Mouse (Mus musculus) heart, adult 9 months (tissue): ENCODE results near the gene Tmem252.
"Not testable (repeated sequence)": the region's sequence is repeated elsewhere in the genome, so short reads cannot be mapped to it uniquely, and the experiment has no call there.

Source experiments
- DNase-seq, 2 experiments: peaks; one replicate each; pipeline ENCODE4 v3.0.0; 2022; ENCODE audit warnings: low spot score in 2 of 2

Tmem252 gene

DNA sequence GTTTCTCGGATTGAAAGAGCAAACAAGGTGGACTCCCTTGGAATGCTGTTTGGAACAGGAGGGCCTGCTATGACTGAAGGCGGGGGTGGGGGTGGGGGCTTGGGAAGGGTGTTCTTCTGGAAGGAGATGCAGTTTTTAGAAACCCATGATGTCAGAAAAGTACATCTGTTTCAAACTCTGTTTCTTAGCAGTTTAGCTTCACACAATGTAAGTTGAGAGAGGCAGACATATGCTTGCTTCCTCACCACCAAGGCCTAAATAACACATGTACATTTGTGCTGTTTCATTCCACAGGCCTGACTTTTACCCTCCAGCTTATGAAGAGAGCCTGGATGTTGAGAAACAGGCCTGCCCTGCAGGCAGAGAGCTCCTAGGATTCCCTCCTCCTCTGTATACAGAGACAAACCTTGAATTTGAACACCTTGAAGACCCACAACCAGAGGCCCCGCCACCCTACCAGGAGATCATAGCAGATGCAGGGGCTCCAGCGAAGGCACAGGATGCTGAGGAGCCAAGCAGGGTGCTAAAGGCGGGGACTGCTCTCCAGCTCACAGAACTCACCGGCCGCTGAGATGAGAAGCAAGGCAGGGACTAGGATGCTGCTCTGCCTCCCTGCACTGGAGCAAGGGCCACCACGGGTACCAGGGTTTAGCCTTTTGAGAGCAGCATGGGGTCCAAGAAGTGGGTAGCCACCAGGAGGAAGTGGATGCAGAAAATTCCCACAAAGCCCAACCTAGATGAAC is 3.6 kb downstream of the Tmem252 start:
- DNase-seq: no peak

- DNase-seq: peak; percentile 39 to 72
These were observed 9.4 kb downstream of the Tmem252 start for GRCm38 (mm10) chr19:24683016-24683720.

GRCm38 (mm10) chr19:24686411-24686810 is 12.6 kb downstream of the Tmem252 start:
- DNase-seq: no peak

DNA sequence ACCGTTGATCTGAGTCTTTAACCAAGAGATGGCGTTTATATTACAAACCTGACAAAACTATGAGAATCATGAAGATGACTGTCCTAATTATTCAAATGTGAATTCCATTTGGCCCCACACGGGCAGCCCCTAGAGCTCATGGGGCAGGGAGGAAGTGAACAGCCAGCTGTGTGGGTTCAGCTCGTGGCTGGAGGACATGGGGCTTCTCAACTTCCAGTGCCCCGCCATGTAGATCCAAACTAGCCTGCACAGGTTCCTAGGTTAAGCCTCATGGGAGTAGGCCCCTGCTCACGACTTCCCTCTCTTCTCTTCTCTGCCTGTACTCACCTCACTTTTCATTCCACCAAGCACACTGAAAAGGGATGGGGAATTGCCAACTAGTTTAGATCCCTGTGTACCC is 14.5 kb downstream of the Tmem252 start:
- no peak for DNase-seq

DNA sequence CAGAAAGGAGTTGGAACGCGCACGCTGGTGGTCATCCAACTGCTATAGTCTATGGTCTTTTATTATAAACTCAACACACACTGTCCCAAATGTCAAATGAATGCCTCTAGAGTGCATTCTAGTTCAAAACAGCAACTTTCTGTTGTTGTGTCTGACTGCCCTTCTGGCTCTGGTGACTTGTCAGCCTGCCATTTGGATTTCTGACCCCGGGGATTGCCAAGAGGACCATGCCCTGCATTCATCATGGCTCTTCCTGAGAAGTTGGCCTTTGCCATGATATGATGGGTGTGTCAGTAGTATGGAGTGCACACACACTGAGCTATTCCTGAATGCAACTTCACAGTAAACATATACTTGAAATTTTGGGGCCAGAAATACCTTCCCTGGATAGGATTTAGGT is 15.7 kb downstream of the Tmem252 start:
- DNase-seq: no peak

GRCm38 (mm10) chr19:24692691-24693090 is 18.9 kb downstream of the Tmem252 start:
- no peak for DNase-seq

GRCm38 (mm10) chr19:24697946-24698345 is 24.1 kb downstream of the Tmem252 start:
- no peak for DNase-seq

DNA sequence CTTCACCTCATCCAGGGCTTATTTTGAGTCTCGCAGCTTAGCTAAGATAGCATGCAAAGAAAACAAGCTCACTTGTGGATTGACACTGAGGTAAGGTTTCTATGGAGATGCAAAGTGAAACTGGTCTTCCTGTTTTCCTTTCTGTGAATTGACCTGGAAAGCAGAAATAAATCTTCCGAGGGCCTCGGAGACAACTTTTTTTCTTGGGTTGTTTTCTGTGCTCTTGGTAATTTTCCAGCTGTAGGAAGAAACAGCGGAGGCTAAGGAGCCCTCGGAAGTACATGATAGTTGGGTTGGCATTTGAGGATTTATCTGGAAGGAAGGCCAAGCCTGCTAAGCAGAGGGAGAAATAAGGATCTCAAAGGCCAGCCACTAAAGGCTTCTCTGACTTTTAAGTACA is 24.8 kb downstream of the Tmem252 start:
- no peak for DNase-seq

GRCm38 (mm10) chr19:24699196-24699595 is 25.4 kb downstream of the Tmem252 start:
- no peak for DNase-seq

DNA sequence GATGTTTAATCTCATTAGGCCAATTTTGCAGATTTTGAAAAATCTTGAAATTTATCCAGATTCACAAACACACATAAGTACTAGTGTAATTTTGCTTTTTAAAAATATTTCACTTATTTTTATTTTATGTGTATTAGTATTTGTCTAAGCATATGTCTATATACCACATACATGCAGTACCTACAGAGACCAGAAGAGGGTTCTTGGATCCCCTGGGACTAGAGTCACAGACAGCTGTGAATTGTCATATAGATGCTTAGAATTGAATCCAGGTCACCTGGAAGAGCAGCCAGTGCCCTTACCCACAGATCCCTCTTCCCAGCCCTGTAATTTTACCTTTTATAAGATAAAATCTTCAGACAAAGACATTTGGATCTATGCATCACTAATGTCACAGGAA is 26.1 kb downstream of the Tmem252 start:
- DNase-seq: no peak

GRCm38 (mm10) chr19:24700664-24701063 is 26.9 kb downstream of the Tmem252 start:
- DNase-seq: no peak

GRCm38 (mm10) chr19:24701716-24702115 is 27.9 kb downstream of the Tmem252 start:
- DNase-seq: no peak

DNA sequence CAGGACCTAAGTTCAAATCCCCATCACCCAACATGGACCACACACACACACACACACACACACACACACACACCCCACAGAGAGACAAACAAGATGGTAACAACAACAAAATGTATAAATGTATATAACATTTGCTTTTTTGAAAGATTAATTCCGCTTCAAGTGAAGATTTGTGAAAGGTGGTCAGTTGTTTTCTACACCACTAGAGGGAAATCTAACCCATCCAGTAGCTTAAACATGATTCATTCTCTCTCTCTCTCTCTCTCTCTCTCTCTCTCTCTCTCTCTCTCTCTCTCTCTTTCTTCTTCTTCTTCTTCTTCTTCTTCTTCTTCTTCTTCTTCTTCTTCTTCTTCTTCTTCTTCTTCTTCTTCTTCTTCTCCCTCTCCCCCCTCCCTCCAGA is 29.4 kb downstream of the Tmem252 start:
- not testable (repeated sequence) for DNase-seq

- peak; percentile 22 to 37 for DNase-seq
These were observed 29.9 kb downstream of the Tmem252 start for GRCm38 (mm10) chr19:24703680-24704079.

DNA sequence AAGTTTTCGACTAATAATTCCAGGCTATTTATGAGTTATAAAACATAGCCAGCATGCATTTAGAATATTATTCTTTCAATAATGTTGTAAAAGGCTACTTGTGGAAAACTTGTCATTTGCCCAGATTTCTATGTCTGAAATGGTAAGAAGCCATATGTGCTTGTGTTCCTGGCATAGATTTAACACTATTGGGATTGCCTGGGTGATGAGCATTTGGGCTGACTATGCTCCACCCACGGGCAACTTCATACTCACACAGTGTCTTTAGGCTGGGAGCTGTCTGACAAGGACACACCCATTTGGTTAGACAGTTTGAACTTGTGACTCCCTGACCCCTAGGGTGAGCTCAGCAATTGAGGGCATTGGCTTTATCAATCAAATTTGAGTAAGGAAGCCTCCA is 30.5 kb downstream of the Tmem252 start:
- no peak for DNase-seq

- no peak for DNase-seq
These were observed 31.6 kb downstream of the Tmem252 start for GRCm38 (mm10) chr19:24705395-24705794.

DNA sequence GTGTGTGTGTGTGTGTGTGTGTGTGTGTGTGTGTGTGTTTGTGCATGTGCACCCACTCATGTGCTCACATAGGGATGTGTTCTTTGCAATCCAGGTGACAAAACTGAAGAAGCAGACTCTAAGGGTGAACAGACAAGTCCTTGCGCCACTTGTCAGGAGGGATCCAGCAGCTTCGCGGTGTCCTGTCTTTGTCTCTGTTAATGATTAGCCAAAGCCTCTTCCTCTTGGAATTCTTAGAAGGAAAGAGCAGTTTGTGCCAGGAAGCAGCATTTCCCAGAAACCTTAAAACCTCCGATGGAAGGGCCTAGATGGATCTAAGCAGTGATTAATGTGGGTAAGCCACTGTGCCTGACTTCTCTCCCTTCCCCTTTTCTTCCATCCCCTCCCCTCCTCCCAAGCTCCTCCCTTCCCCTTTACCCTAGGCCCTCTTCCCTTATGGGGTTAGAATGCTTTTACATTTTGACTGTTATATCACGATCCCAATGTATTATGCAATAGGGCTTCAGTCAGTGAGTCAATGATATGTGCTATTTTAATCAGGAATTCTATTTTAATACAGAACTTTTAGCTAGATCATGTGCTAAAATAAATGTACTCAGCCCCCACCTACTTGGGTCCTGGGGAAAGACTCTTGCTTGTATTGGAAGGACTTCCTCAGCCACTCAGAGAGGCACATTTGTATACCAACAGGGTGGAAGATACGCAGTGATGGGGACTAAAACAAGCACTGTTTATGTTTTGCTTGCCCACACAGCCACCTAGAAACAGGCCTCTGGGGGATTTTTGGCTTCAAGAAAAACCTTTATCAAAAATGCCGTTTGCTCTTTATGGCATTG is 33.5 kb downstream of the Tmem252 start:
- peak; percentile 11 to 22 for DNase-seq

DNA sequence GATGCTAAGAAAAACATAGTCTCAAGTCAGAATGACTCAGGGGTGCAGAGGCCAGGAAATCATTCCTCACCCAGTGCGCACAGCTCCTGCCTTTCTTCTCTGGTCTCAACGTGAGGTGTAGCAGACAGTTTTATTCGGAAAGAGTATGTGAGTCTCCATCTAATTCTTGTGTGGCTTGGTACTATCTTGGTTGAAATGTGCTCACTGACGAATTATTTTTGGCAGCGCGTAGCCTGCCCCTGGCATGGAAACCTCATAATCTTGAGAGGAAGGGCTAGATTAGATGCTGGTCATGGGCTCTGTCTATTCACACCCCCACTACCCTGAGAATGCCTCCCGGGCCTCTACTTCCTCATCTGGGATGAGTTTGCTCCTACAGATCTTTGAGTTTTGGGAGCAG is 34.2 kb downstream of the Tmem252 start:
- peak in 1 of 2 experiments; percentile 35 for DNase-seq

DNA sequence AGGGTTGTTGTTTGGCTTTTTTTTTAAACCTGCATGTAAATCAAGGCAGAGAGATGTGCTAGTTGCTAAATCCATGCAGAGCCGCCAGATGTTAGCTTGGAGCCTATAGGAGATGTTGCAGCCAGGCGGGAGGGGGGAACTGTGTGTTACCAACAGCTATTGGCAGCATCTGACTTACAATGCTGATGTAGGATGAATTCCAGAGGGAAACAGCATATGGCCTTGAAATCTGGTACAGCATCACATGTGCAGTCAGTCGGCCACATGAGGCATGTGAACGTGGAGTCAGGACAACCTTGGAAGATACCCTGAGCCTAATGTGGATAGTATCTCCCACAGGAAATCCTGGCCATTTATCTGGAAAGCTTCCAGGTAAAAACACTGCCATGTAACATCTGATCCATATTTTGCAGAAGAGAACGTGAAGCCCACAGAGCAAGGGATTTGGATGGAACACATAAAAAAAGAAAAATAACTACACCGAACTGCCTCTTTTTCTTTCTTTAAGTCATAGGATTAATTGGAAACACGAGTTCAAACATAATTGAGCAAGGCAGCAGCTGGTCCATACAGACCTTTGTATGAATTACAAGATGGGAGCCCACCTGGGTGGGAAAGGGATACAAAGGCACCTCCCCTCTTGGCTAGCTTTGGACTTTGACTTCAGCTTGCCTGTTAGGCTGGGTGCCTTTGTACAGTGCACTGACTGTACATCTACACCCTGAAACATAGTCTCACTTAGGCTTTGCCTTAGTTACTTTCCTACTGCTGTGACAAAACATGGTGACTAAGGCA is 42.7 kb downstream of the Tmem252 start:
- DNase-seq: no peak

GRCm38 (mm10) chr19:24718021-24718420 is 44.2 kb downstream of the Tmem252 start:
- DNase-seq: no peak

GRCm38 (mm10) chr19:24719504-24719903 is 45.7 kb downstream of the Tmem252 start:
- no peak for DNase-seq

- DNase-seq: no peak
These were observed 46.6 kb downstream of the Tmem252 start for GRCm38 (mm10) chr19:24720448-24720847.
